Mouse (Mus musculus) neural tube, embryonic 11.5 days (tissue): ENCODE results near the gene Sept1. TPM values are rescaled to one million over a fixed set of nuclear protein-coding genes. Genes with fewer than 3 reads are reported as not detected.

Source experiments
- ATAC-seq: fragments of 200-750 bp; cut with Nextera tagmentation; 2 replicates; pipeline ENCODE4 v1.8.0; 2017; ENCODE audit warnings: moderate number of reproducible peaks, mild to moderate bottlenecking, moderate TSS enrichment, moderate library complexity; ENCODE audit not compliant: insufficient read depth, low FRiP score, low TSS enrichment
- DNase-seq: peaks from one replicate; pipeline ENCODE4 v3.0.0-alpha.2; 2015; ENCODE audit warnings: low spot score
- H3K27ac ChIP-seq: fragments of 300-500 bp; sonication (generic); 2 replicates; pipeline ENCODE4 v1.5.1; 2014; ENCODE audit warnings: low read depth, mild to moderate bottlenecking, low read length
- H3K27me3 ChIP-seq: fragments of 300-500 bp; sonication (generic); 2 replicates; pipeline ENCODE4 v1.6.1; 2014; ENCODE audit warnings: mild to moderate bottlenecking, low read length, mixed read lengths; ENCODE audit not compliant: control insufficient read depth, insufficient read depth
- H3K36me3 ChIP-seq: fragments of 300-500 bp; sonication (generic); 2 replicates; pipeline ENCODE4 v1.6.1; 2014; ENCODE audit warnings: mild to moderate bottlenecking, low read length, moderate library complexity, mixed read lengths; ENCODE audit not compliant: control insufficient read depth, insufficient read depth
- H3K4me1 ChIP-seq: fragments of 300-500 bp; sonication (generic); 2 replicates; pipeline ENCODE4 v1.6.1; 2014; ENCODE audit warnings: low read length, mixed read lengths; ENCODE audit not compliant: control insufficient read depth, insufficient read depth
- H3K4me2 ChIP-seq: fragments of 300-500 bp; sonication (generic); 2 replicates; pipeline ENCODE4 v1.6.1; 2014; ENCODE audit warnings: low read depth, mild to moderate bottlenecking, moderate library complexity
- H3K4me3 ChIP-seq: fragments of 300-500 bp; sonication (generic); 2 replicates; pipeline ENCODE4 v1.5.1; 2014; ENCODE audit warnings: low read depth, low read length
- H3K9ac ChIP-seq: fragments of 300-500 bp; sonication (generic); 2 replicates; pipeline ENCODE4 v1.6.1; 2014; ENCODE audit warnings: mild to moderate bottlenecking, low read length
- H3K9me3 ChIP-seq: fragments of 300-500 bp; sonication (generic); 2 replicates; pipeline ENCODE4 v1.6.1; 2016; ENCODE audit warnings: low read length; ENCODE audit not compliant: control insufficient read depth
- WGBS: fragments of 180-500 bp; shearing (Covaris S2); extraction: QIAGEN DNeasy Blood & Tissue Kit; methylation state at CpG from one replicate; pipeline ENCODE4 v1.1.7; 2014; 5-methylcytosine and 5-hydroxymethylcytosine counted together
- polyA plus RNA-seq: library from polyadenylated mRNA; unstranded; fragments of >200 nt; fragmentation: Nextera tagmentation; extraction: Ambion mirVana; gene quantifications from 2 replicates; pipeline ENCODE4 v1.2.1, GENCODE M21; 2014

Gene Sept1
- polyA plus RNA-seq, 1 experiment from 2014 or later, result 22.0 TPM

GRCm38 (mm10) chr7:127194011-127194632, 38.8 kb downstream of the Sept1 start:
- Histone ChIP-seq H3K9me3 (no peaks in the 10 kb centered on the region), H3K4me1 (peaks cover 10% of the 10 kb centered on the region), H3K9ac (no peak overlapping the region; the same call in 1 of the 2 replicates), H3K4me2 (no peak overlapping the region), H3K27me3 (no peaks in the 10 kb centered on the region), H3K4me3 (0 out of 2 replicates have a peak overlapping the region, but pooled peaks have one; percentile 64), H3K27ac (no peak overlapping the region), H3K36me3 (peaks cover 21% of the 10 kb centered on the region)
- DNase-seq (no peak), ATAC-seq (no peak)
- WGBS, result 88% methylated on average over 17 of the region's 17 CpGs

GRCm38 (mm10) chr7:127192989-127193388, 39.9 kb downstream of the Sept1 start:
- DNase-seq, result no peak
- no peak for ATAC-seq
- no peak overlapping the region for H3K9ac ChIP-seq
- H3K36me3 ChIP-seq, result peaks cover 12% of the 10 kb centered on the region
- H3K27me3 ChIP-seq, result no peaks in the 10 kb centered on the region
- peaks cover 10% of the 10 kb centered on the region for H3K4me1 ChIP-seq
- no peak overlapping the region for H3K4me3 ChIP-seq
- H3K9me3 ChIP-seq, result no peaks in the 10 kb centered on the region
- H3K27ac ChIP-seq, result no peak overlapping the region
- H3K4me2 ChIP-seq, result no peak overlapping the region
- 94% methylated on average over 5 of the region's 5 CpGs for WGBS

- Histone ChIP-seq H3K27ac (no peak overlapping the region), H3K4me1 (peaks cover 10% of the 10 kb centered on the region), H3K4me3 (no peak overlapping the region), H3K27me3 (no peaks in the 10 kb centered on the region), H3K9ac (no peak overlapping the region), H3K4me2 (no peak overlapping the region), H3K9me3 (no peaks in the 10 kb centered on the region), H3K36me3 (peaks cover 9% of the 10 kb centered on the region; the same call in 1 of the 2 replicates)
- 78% methylated on average over 6 of the region's 6 CpGs for WGBS
- DNase-seq (no peak), ATAC-seq (no peak)
Observed at GRCm38 (mm10) chr7:127190672-127191071, 42.3 kb downstream of the Sept1 start.

GRCm38 (mm10) chr7:127188305-127189276, 44.3 kb downstream of the Sept1 start:
- Histone ChIP-seq H3K9ac (no peak overlapping the region), H3K9me3 (no peaks in the 10 kb centered on the region), H3K27ac (no peak overlapping the region), H3K27me3 (no peaks in the 10 kb centered on the region), H3K4me2 (no peak overlapping the region), H3K4me1 (no peaks in the 10 kb centered on the region), H3K36me3 (peaks cover 6% of the 10 kb centered on the region; the same call in 1 of the 2 replicates), H3K4me3 (no peak overlapping the region)
- no peak for DNase-seq
- whole genome bisulfite sequencing, result 88% methylated on average over 17 of the region's 17 CpGs
- ATAC-seq, result no peak

GRCm38 (mm10) chr7:127187351-127187750, 45.6 kb downstream of the Sept1 start:
- H3K36me3 ChIP-seq, result peaks cover 6% of the 10 kb centered on the region; the same call in 1 of the 2 replicates
- no peaks in the 10 kb centered on the region for H3K4me1 ChIP-seq
- H3K4me3 ChIP-seq, result no peak overlapping the region
- no peak for ATAC-seq
- H3K9ac ChIP-seq, result no peak overlapping the region
- no peaks in the 10 kb centered on the region for H3K27me3 ChIP-seq
- no peak for DNase-seq
- H3K9me3 ChIP-seq, result no peaks in the 10 kb centered on the region
- H3K4me2 ChIP-seq, result no peak overlapping the region
- H3K27ac ChIP-seq, result no peak overlapping the region
- 64% methylated on average over 10 of the region's 10 CpGs for WGBS

- Histone ChIP-seq H3K27me3 (no peaks in the 10 kb centered on the region), H3K4me2 (no peak overlapping the region)
- 57% methylated on average over 3 of the region's 3 CpGs for WGBS
Observed at GRCm38 (mm10) chr7:127185601-127186000, 47.3 kb downstream of the Sept1 start.

GRCm38 (mm10) chr7:127184720-127185119, 48.2 kb downstream of the Sept1 start:
- Histone ChIP-seq H3K27ac (no peak overlapping the region), H3K36me3 (no peaks in the 10 kb centered on the region), H3K9me3 (no peaks in the 10 kb centered on the region), H3K4me2 (no peak overlapping the region), H3K4me3 (no peak overlapping the region), H3K9ac (no peak overlapping the region), H3K27me3 (no peaks in the 10 kb centered on the region), H3K4me1 (no peaks in the 10 kb centered on the region)
- DNase-seq, result no peak
- WGBS, result 90% methylated on average over 1 of the region's 1 CpGs
- ATAC-seq, result no peak

More at GRCm38 (mm10) chr7:127185601-127186000, 47.3 kb downstream of the Sept1 start:
- no peak for DNase-seq
- Histone ChIP-seq H3K36me3 (no peaks in the 10 kb centered on the region), H3K4me1 (no peaks in the 10 kb centered on the region), H3K4me3 (no peak overlapping the region), H3K27ac (no peak overlapping the region), H3K9me3 (no peaks in the 10 kb centered on the region), H3K9ac (no peak overlapping the region)
- no peak for ATAC-seq

GRCm38 (mm10) chr7:127183828-127184227, 49.1 kb downstream of the Sept1 start:
- no peaks in the 10 kb centered on the region for H3K27me3 ChIP-seq
- ATAC-seq (no peak), DNase-seq (no peak)
- no peak overlapping the region for H3K4me2 ChIP-seq
- no peaks in the 10 kb centered on the region for H3K36me3 ChIP-seq
- WGBS, result 83% methylated on average over 6 of the region's 6 CpGs
- H3K9ac ChIP-seq, result no peak overlapping the region
- H3K9me3 ChIP-seq, result no peaks in the 10 kb centered on the region
- H3K27ac ChIP-seq, result no peak overlapping the region
- H3K4me1 ChIP-seq, result no peaks in the 10 kb centered on the region
- H3K4me3 ChIP-seq, result no peak overlapping the region
